Mouse (Mus musculus) midbrain, embryonic 15.5 days (tissue): ENCODE measurements around the gene Sfn. TPM values are rescaled to one million over a fixed set of nuclear protein-coding genes. Genes with fewer than 3 reads are reported as not detected.

Source experiments
- ATAC-seq: fragments of 200-750 bp; cut with Nextera tagmentation; replicated peaks from 2 replicates; pipeline ENCODE4 v1.8.0; 2017; ENCODE audit warnings: moderate TSS enrichment
- H3K27ac ChIP-seq: fragments of 300-500 bp; sonication (generic); 2 replicates; pipeline ENCODE4 v1.5.1; 2015; ENCODE audit warnings: mild to moderate bottlenecking, inconsistent platforms
- H3K27me3 ChIP-seq: fragments of 300-500 bp; sonication (generic); replicated peaks from 2 replicates; pipeline ENCODE4 v1.6.1; 2015; ENCODE audit warnings: inconsistent platforms
- H3K36me3 ChIP-seq: fragments of 300-500 bp; sonication (generic); replicated peaks from 2 replicates; pipeline ENCODE4 v1.6.1; 2015; ENCODE audit warnings: inconsistent platforms
- H3K4me1 ChIP-seq: fragments of 300-500 bp; sonication (generic); 2 replicates; pipeline ENCODE4 v1.6.1; 2015; ENCODE audit warnings: inconsistent platforms
- H3K4me2 ChIP-seq: fragments of 300-500 bp; sonication (generic); 2 replicates; pipeline ENCODE4 v1.6.1; 2015; ENCODE audit warnings: inconsistent platforms, mild to moderate bottlenecking, moderate library complexity
- H3K4me3 ChIP-seq: fragments of 300-500 bp; sonication (generic); 2 replicates; pipeline ENCODE4 v1.5.1; 2015; ENCODE audit warnings: mild to moderate bottlenecking, inconsistent platforms
- H3K9ac ChIP-seq: fragments of 300-500 bp; sonication (generic); 2 replicates; pipeline ENCODE4 v1.6.1; 2015; ENCODE audit warnings: mild to moderate bottlenecking, inconsistent platforms
- H3K9me3 ChIP-seq: fragments of 300-500 bp; sonication (generic); 2 replicates; pipeline ENCODE4 v1.6.1; 2016; ENCODE audit warnings: inconsistent platforms
- WGBS: fragments of 180-500 bp; shearing (Covaris S2); methylation state at CpG from one replicate; pipeline ENCODE4 v1.1.7; 2015; ENCODE audit warnings: mixed read lengths; 5-methylcytosine and 5-hydroxymethylcytosine counted together
- polyA plus RNA-seq: library from polyadenylated mRNA; unstranded; fragments of >200 nt; fragmentation: Nextera tagmentation; extraction: Ambion mirVana; gene quantifications from 2 replicates; pipeline ENCODE4 v1.2.1, GENCODE M21; 2015

Gene Sfn
- polyA plus RNA-seq, 1 experiment from 2014 or later = 3.4 TPM

- Histone ChIP-seq H3K4me2 (no peak overlapping the region), H3K4me1 (peaks cover 31% of the 10 kb centered on the region), H3K27ac (no peak overlapping the region), H3K27me3 (no peaks in the 10 kb centered on the region), H3K9me3 (no peaks in the 10 kb centered on the region), H3K36me3 (no peaks in the 10 kb centered on the region; the same call in 1 of the 2 replicates), H3K9ac (no peak overlapping the region), H3K4me3 (no peak overlapping the region)
- WGBS = 89% methylated on average over 8 of the region's 8 CpGs
- ATAC-seq = no peak
Measured at GRCm38 (mm10) chr4:133630326-133630920, 28.5 kb upstream of the Sfn start.

- Histone ChIP-seq H3K4me1 (peaks cover 31% of the 10 kb centered on the region), H3K9ac (no peak overlapping the region), H3K27ac (no peak overlapping the region), H3K36me3 (peaks cover 4% of the 10 kb centered on the region; the same call in 1 of the 2 replicates), H3K4me3 (no peak overlapping the region), H3K27me3 (no peaks in the 10 kb centered on the region), H3K9me3 (no peaks in the 10 kb centered on the region), H3K4me2 (no peak overlapping the region)
- 88% methylated on average over 7 of the region's 7 CpGs for WGBS
- no peak for ATAC-seq
Measured at GRCm38 (mm10) chr4:133629191-133629590, 27.2 kb upstream of the Sfn start.

- Histone ChIP-seq H3K4me2 (no peak overlapping the region), H3K9ac (no peak overlapping the region), H3K27ac (no peak overlapping the region), H3K36me3 (peaks cover 8% of the 10 kb centered on the region; the same call in 1 of the 2 replicates), H3K4me1 (peaks cover 28% of the 10 kb centered on the region), H3K27me3 (no peaks in the 10 kb centered on the region), H3K4me3 (no peak overlapping the region), H3K9me3 (no peaks in the 10 kb centered on the region)
- whole genome bisulfite sequencing = 84% methylated on average over 2 of the region's 2 CpGs
- ATAC-seq = no peak
Measured at GRCm38 (mm10) chr4:133628517-133628916, 26.5 kb upstream of the Sfn start.

- no peak overlapping the region for H3K4me2 ChIP-seq
- H3K4me1 ChIP-seq = peaks cover 19% of the 10 kb centered on the region
- H3K27me3 ChIP-seq = no peaks in the 10 kb centered on the region
- H3K27ac ChIP-seq = no peak overlapping the region
- 94% methylated on average over 14 of the region's 14 CpGs for WGBS
- no peak for ATAC-seq
- H3K36me3 ChIP-seq = peaks cover 8% of the 10 kb centered on the region; the same call in 1 of the 2 replicates
- H3K9ac ChIP-seq = no peak overlapping the region
- no peak overlapping the region for H3K4me3 ChIP-seq
- no peaks in the 10 kb centered on the region for H3K9me3 ChIP-seq
Measured at GRCm38 (mm10) chr4:133627039-133627438, 25.1 kb upstream of the Sfn start.

- Histone ChIP-seq H3K36me3 (peaks cover 8% of the 10 kb centered on the region; the same call in 1 of the 2 replicates), H3K4me3 (no peak overlapping the region), H3K9ac (no peak overlapping the region), H3K4me2 (no peak overlapping the region), H3K9me3 (no peaks in the 10 kb centered on the region), H3K4me1 (peaks cover 15% of the 10 kb centered on the region), H3K27me3 (no peaks in the 10 kb centered on the region), H3K27ac (no peak overlapping the region)
- WGBS = 80% methylated on average over 9 of the region's 9 CpGs
- no peak for ATAC-seq
Measured at GRCm38 (mm10) chr4:133626621-133627020, 24.7 kb upstream of the Sfn start.

- 34% methylated on average over 5 of the region's 5 CpGs for WGBS
- H3K9ac ChIP-seq = no peak overlapping the region
- H3K27me3 ChIP-seq = no peaks in the 10 kb centered on the region
- H3K4me1 ChIP-seq = peaks cover 11% of the 10 kb centered on the region
- H3K9me3 ChIP-seq = no peaks in the 10 kb centered on the region
- peaks cover 8% of the 10 kb centered on the region; the same call in 1 of the 2 replicates for H3K36me3 ChIP-seq
- no peak for ATAC-seq
- no peak overlapping the region for H3K4me2 ChIP-seq
- H3K27ac ChIP-seq = no peak overlapping the region
- no peak overlapping the region for H3K4me3 ChIP-seq
Measured at GRCm38 (mm10) chr4:133626221-133626620, 24.3 kb upstream of the Sfn start.

GRCm38 (mm10) chr4:133625621-133626071 is 23.7 kb upstream of the Sfn start:
- 44% methylated on average over 11 of the region's 11 CpGs for WGBS
- Histone ChIP-seq H3K4me2 (no peak overlapping the region), H3K36me3 (peaks cover 8% of the 10 kb centered on the region; the same call in 1 of the 2 replicates), H3K27ac (no peak overlapping the region), H3K9ac (no peak overlapping the region), H3K4me3 (no peak overlapping the region), H3K9me3 (no peaks in the 10 kb centered on the region), H3K27me3 (no peaks in the 10 kb centered on the region), H3K4me1 (peaks cover 6% of the 10 kb centered on the region; the same call in 1 of the 2 replicates)
- ATAC-seq = no peak

- ATAC-seq = no peak
- H3K9me3 ChIP-seq = no peaks in the 10 kb centered on the region
- H3K36me3 ChIP-seq = peaks cover 8% of the 10 kb centered on the region; the same call in 1 of the 2 replicates
- H3K4me3 ChIP-seq = no peak overlapping the region
- no peak overlapping the region for H3K27ac ChIP-seq
- H3K9ac ChIP-seq = no peak overlapping the region
- WGBS = 92% methylated on average over 7 of the region's 7 CpGs
- no peak overlapping the region for H3K4me2 ChIP-seq
- H3K4me1 ChIP-seq = no peaks in the 10 kb centered on the region
- H3K27me3 ChIP-seq = no peaks in the 10 kb centered on the region
Measured at GRCm38 (mm10) chr4:133624830-133625229, 22.9 kb upstream of the Sfn start.

GRCm38 (mm10) chr4:133622161-133622695 is 20.3 kb upstream of the Sfn start:
- Histone ChIP-seq H3K4me3 (no peak overlapping the region), H3K9me3 (no peaks in the 10 kb centered on the region), H3K4me2 (no peak overlapping the region), H3K27ac (no peak overlapping the region), H3K4me1 (no peaks in the 10 kb centered on the region), H3K9ac (no peak overlapping the region), H3K27me3 (no peaks in the 10 kb centered on the region), H3K36me3 (peaks cover 8% of the 10 kb centered on the region; the same call in 1 of the 2 replicates)
- WGBS = 81% methylated on average over 11 of the region's 11 CpGs
- no peak for ATAC-seq

- ATAC-seq = no peak
- no peak overlapping the region for H3K27ac ChIP-seq
- H3K4me1 ChIP-seq = no peaks in the 10 kb centered on the region
- no peaks in the 10 kb centered on the region for H3K27me3 ChIP-seq
- no peaks in the 10 kb centered on the region for H3K9me3 ChIP-seq
- no peak overlapping the region for H3K4me3 ChIP-seq
- H3K4me2 ChIP-seq = no peak overlapping the region
- peaks cover 8% of the 10 kb centered on the region; the same call in 1 of the 2 replicates for H3K36me3 ChIP-seq
- WGBS = 95% methylated on average over 8 of the region's 8 CpGs
- no peak overlapping the region for H3K9ac ChIP-seq
Measured at GRCm38 (mm10) chr4:133620668-133621067, 18.7 kb upstream of the Sfn start.

- no peak overlapping the region for H3K27ac ChIP-seq
- 74% methylated on average over 4 of the region's 4 CpGs for WGBS
- no peak overlapping the region for H3K4me3 ChIP-seq
- ATAC-seq = no peak
- H3K36me3 ChIP-seq = peaks cover 5% of the 10 kb centered on the region; the same call in 1 of the 2 replicates
- no peaks in the 10 kb centered on the region for H3K4me1 ChIP-seq
- no peak overlapping the region for H3K4me2 ChIP-seq
- no peaks in the 10 kb centered on the region for H3K27me3 ChIP-seq
- H3K9me3 ChIP-seq = no peaks in the 10 kb centered on the region
- H3K9ac ChIP-seq = no peak overlapping the region
Measured at GRCm38 (mm10) chr4:133619473-133620136, 17.6 kb upstream of the Sfn start.

- Histone ChIP-seq H3K9me3 (no peaks in the 10 kb centered on the region), H3K36me3 (peaks cover 3% of the 10 kb centered on the region; the same call in 1 of the 2 replicates), H3K4me1 (no peaks in the 10 kb centered on the region), H3K9ac (no peak overlapping the region), H3K4me2 (no peak overlapping the region), H3K27me3 (no peaks in the 10 kb centered on the region), H3K4me3 (no peak overlapping the region), H3K27ac (no peak overlapping the region)
- ATAC-seq = no peak
- 86% methylated on average over 11 of the region's 11 CpGs for WGBS
Measured at GRCm38 (mm10) chr4:133617936-133618335, 16.0 kb upstream of the Sfn start.
